Mouse (Mus musculus) megakaryocyte, embryonic 14.5 days (primary cell): ENCODE data around the gene Igsf8.

Source experiments
- FLI1 ChIP-seq: IDR thresholded peaks from 2 replicates; pipeline ENCODE4 v1.6.1; 2012; ENCODE audit warnings: low read length, inconsistent platforms, mixed read lengths
- GATA1 ChIP-seq: IDR thresholded peaks from 3 replicates; pipeline ENCODE4 v1.6.1; 2012; ENCODE audit warnings: mixed read lengths, low read length, inconsistent platforms, borderline replicate concordance

GRCm38 (mm10) chr1:172328041-172328440, 66.6 kb downstream of the Igsf8 start:
- TF ChIP-seq GATA1 (no peak), FLI1 (no peak)
